Mouse (Mus musculus) B cell, adult 2 months (primary cell): ENCODE data around the gene Il17c.

Experiments used
- DNase-seq, 2 experiments: peaks; one replicate each; pipeline ENCODE4 v3.0.0; 2022

The Il17c gene

GRCm38 (mm10) chr8:122460524-122461472 is 39.0 kb downstream of the Il17c start, which contains the start of gene Snai3:
Gene Snai3 (minus strand): TSS chr8:122460733.
- peak; percentile 88 to 90 for DNase-seq

- no peak for DNase-seq
Measured at GRCm38 (mm10) chr8:122461473-122462148, 39.8 kb downstream of the Il17c start.

DNA sequence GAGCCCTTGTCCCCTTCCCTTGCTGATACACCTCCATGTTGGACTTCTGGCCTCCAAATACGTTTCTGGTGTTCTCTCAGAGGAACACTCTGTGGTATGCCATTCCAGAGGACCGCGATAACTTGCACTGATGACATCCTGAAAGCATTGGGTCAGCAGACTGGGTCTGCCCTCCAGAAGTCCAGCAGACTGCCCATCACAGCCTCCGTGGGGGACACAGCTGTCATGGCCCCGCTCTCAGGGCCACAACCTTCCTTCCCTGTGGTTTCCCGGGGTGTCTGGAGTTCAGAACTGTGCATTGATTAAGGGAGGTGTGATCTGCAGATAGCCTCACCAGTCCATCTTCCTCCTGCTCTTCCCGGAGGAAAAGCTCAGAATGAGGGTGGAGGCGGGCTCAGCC is 40.7 kb downstream of the Il17c start:
- DNase-seq, result no peak

DNA sequence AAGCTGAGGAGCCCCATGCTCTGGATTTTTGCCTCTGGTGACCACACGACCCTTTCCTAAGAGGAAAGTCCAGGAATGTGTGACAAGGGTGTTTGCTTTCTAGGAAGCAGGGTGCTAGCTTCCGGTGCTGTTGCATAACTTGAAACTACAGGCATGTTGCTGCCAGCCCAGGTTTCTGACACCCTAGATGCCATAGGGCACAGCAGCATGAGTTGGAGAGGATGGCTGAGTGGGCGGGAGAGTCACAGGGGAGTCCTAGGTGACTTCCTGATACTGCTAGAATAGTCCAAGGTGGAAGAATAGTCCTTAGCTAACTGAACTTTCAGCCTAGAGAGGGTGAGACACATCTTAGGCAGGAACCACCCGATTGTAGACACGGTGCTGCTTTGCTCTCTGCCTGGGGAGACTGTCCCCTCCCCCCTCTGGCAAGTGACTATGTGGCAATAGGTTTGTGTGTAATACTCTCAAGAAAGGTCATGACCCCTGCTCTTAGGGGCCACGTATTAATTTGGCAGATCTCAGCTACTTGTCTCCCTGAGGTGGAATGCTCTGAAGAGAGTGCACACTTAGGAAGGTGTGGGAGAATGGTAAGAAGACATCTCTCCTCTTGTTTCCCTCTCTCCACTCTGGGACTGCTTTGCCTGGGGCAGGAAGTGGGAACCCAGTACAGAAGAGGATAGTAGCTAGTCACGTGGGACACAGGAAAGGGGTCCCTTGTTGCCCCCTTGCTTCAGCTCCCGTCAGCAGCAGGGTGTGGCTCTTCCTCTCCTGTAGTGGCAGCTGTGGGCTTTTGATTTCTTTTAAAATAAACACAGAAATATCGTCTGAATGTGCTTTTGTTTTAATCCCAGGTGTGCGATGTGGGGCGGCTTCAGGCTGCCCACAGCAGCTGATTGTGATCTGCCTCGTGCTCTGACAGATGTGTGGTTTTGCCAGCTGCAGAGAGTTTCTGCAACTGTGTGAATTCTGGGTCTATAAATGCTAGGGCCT is 42.1 kb downstream of the Il17c start:
- no peak for DNase-seq

- DNase-seq, result no peak
Measured at GRCm38 (mm10) chr8:122464985-122465384, 43.2 kb downstream of the Il17c start.

DNA sequence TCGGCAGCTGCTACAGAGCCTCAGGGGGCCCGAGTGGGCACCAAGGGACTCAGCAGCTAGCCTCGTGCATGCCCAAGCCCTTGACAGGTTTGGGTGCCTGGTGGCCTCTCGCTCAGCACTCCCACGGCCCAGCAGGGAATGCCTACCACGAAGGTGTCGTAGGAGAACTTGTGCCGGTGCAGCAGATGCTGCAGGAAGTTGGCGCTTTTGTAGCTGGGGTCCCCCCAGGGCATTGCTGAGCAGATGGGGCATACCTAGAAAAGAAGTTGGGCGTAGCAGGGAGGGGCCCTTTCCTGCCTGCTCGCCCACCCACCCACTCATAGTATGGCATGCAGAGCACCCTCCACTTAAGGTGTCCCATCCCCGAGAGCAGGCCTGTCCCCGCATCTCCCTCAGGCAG is 46.0 kb downstream of the Il17c start:
- DNase-seq, result no peak

DNA sequence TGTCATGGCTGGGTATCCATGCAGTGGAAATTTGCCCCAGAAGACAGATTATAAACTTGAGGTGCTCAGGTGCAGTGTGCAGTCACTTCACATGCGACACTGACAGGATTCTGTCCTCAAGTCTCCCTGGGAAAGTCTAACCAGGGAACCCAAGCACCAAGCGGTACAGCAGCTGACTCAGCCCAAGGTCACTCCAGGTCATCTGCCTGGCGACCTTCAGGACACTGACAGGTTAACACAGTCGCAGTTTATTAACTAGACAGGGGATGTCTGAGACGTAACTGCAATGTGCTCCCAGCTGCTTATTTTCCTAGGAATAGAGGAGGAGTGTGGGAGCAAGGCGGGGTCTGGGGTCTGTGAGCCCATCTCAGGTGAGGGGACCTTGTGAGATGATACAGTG is 47.6 kb downstream of the Il17c start:
- no peak for DNase-seq

DNA sequence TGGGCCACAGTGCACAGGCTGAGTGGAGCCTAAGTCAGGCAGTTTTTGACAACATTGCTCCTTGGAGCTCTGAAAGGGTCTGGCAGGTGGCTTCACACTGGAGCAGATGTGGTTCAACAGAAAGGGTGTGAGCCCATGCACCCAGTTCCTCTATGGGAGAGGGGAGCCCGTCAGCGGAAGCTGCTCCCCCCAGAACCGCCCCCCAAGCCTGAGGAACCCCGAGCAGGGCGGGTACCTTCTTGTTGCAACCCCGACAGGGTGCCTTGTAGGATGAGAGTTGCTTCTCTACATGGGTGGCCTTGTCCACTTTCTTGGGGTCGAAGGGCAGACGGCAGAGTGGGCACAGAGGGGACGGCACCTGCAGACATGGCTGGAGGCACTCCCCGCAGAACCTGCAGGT is 48.1 kb downstream of the Il17c start:
- no peak for DNase-seq

DNA sequence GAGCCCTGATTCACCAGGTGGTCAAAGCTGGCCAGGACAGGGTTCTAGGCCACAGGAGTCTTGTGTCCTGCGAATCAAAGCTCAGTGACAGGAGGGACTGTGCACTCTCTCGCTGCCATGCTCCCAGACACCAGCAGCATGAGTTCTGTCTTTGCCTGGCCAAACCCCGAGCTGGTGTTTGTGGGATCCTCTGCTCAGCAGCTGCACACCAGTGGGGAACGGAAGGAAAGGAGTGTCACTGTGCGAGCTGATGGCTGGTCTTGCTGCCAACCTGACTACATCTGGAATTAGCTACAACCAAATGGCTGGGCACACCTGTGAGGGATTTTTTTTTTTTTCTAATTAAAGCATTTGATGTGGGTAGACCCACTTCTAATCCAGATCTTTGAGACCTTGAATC is 48.9 kb downstream of the Il17c start:
- DNase-seq, result no peak
